Mouse (Mus musculus): ENCODE data around the gene Galc. TPM values are rescaled to one million over a fixed set of nuclear protein-coding genes. Genes with fewer than 3 reads are reported as not detected.

Galc gene
- total RNA-seq, 4 experiments from 2014 or later: 4.7 to 5.5 (median 5.0) TPM

GRCm38 (mm10) chr12:98181729-98182128, 77.5 kb downstream of the Galc start:
- DNase-seq (ENCODE audit: low spot score in 2 of 2): no peak

GRCm38 (mm10) chr12:98180807-98181206, 78.5 kb downstream of the Galc start:
- no peak for DNase-seq (ENCODE audit: low spot score in 2 of 2)

DNA sequence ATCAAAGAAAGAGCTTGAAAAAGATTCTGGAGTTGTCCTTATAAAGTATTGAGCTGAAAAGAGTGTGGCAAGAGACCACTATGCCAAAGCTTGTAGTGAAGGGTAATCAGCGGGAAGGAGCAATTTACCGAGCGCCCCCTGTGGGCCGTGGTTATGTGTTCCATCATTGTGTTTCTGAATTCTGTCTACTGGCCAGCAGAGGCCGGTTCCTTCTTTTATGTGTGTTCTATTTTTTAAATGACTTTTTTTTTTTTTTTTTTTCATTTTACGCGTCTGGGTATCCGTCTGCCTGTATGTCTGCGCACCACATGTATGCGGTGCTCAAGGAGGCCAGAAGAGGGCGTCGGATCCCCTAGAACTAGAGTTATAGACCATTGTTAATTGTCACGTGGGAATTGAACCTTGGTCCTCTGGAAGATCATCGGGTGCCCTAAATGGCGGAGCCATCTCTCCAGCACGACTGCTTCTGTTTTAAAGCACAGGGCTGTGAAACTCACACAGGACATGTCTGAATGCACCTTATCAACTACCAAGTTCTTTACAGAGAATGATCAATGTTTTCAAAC, 78.9 kb downstream of the Galc start:
- DNase-seq (ENCODE audit: low spot score in 2 of 2): no peak

GRCm38 (mm10) chr12:98179496-98179895, 79.8 kb downstream of the Galc start:
- no peak for DNase-seq (ENCODE audit: low spot score in 2 of 2)

- no peak for DNase-seq (ENCODE audit: low spot score in 2 of 2)
Measured at GRCm38 (mm10) chr12:98176632-98177031, 82.6 kb downstream of the Galc start.

DNA sequence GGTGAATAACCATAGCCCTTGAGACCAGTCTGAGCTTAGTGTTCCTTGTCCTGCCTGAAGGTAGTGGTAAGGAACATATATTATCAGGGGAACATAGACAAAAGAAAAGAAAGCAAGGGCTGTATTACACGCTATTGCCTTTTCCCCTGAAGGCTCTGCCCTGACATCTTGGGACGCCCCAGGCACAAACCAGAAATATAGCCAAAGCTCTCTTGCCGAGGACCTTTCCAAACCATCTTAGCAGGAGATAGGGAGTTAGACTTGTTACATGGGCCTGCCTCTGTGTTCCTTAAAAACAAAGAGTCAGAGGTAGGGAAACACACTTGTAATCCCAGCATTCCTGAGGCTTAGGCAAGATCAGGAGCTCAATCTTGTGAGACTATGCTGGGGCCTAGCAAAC, 97.4 kb downstream of the Galc start:
- no peak for DNase-seq (ENCODE audit: low spot score in 2 of 2)

DNA sequence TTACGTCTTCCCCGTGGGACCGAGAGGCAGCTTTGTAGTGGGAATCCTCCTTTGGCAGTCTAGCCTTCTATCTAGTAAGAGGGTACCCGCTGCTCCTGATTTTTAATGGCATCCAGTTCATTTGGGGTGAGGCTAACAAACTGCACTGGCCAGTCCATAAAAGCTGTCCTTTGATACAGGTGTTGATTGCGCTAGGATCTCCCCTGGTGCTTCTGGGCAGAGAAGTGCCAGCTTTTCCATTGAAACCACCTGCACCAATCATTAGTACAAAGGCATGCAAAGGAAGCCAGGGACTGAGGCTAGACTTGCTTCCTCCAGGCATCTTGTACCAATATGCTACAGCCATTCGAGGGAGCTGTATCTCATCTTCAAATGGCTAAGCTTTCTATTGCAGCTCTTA, 98.4 kb downstream of the Galc start:
- DNase-seq (ENCODE audit: low spot score in 2 of 2): no peak

Other genes starting within 250 kb of the Galc start
- under 1 TPM in 1 of 4 experiments, not detected in 3; 0.15 TPM for gene Gpr65, start 9.2 kb upstream of the Galc start, total RNA-seq (2022)